Mouse (Mus musculus): ENCODE measurements around the gene Serping1. TPM values are rescaled to one million over a fixed set of nuclear protein-coding genes. Genes with fewer than 3 reads are reported as not detected.

The Serping1 gene
- total RNA-seq, 1 experiment from 2014 or later = not detected

GRCm38 (mm10) chr2:84792516-84792915 is 17.3 kb upstream of the Serping1 start:
- ATAC-seq (replicated peaks in 1 of 2; ENCODE audit: insufficient read depth in 1 of 2, low FRiP score in 2 of 2, low TSS enrichment in 1 of 2, low read depth in 1 of 2, poor library complexity in 2 of 2, severe bottlenecking in 2 of 2) = no peak

- no peak for ATAC-seq (replicated peaks in 1 of 2; ENCODE audit: insufficient read depth in 1 of 2, low FRiP score in 2 of 2, low TSS enrichment in 1 of 2, low read depth in 1 of 2, poor library complexity in 2 of 2, severe bottlenecking in 2 of 2)
These were observed 15.2 kb upstream of the Serping1 start for GRCm38 (mm10) chr2:84790418-84790817.

GRCm38 (mm10) chr2:84788316-84788715 is 13.1 kb upstream of the Serping1 start:
- no peak for ATAC-seq (replicated peaks in 1 of 2; ENCODE audit: insufficient read depth in 1 of 2, low FRiP score in 2 of 2, low TSS enrichment in 1 of 2, low read depth in 1 of 2, poor library complexity in 2 of 2, severe bottlenecking in 2 of 2)

DNA sequence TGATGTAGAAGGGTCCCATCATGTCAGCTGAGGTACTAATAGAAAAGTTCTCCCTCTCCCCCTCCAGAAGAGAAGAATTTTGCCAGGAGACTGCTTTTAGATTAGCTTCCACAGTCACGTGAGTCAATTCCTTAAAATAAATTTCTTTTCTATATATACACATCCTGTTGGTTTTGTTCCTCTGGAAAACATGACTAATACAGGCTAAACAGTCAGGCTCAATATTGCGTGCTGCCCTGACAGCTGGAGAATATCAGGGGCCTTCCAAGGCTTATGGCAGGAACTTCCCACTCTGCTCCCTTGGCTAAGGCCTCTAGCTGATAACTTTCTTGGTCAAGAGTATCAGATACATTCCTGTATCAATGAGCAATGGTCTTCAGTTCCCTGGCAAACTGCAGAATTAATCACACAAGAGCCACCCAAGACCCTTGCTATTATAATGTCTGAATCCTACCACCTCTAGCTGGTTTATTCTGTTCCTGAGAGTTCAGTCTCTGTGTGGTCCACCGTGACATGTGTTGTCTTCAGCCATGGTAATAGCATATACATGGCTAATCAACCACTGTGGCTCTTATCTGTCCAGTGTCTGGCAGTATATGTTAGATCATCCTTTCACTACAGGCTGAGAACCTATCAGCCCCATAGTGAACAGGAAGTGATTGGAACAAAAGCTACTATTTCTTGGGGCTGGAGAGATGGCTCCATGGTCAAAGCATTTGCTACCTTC is 8.8 kb upstream of the Serping1 start:
- ATAC-seq (replicated peaks in 1 of 2; ENCODE audit: insufficient read depth in 1 of 2, low FRiP score in 2 of 2, low TSS enrichment in 1 of 2, low read depth in 1 of 2, poor library complexity in 2 of 2, severe bottlenecking in 2 of 2) = no peak

GRCm38 (mm10) chr2:84783315-84783714 is 8.1 kb upstream of the Serping1 start:
- peak in 1 of 2 experiments; percentile 72; a peak in 3 of 4 replicates for ATAC-seq (replicated peaks in 1 of 2; ENCODE audit: insufficient read depth in 1 of 2, low FRiP score in 2 of 2, low TSS enrichment in 1 of 2, low read depth in 1 of 2, poor library complexity in 2 of 2, severe bottlenecking in 2 of 2)

GRCm38 (mm10) chr2:84779210-84779609 is 4.0 kb upstream of the Serping1 start:
- peak; percentile 88 for ATAC-seq (replicated peaks in 1 of 2; ENCODE audit: insufficient read depth in 1 of 2, low FRiP score in 2 of 2, low TSS enrichment in 1 of 2, low read depth in 1 of 2, poor library complexity in 2 of 2, severe bottlenecking in 2 of 2)

- no peak for ATAC-seq (replicated peaks in 1 of 2; ENCODE audit: insufficient read depth in 1 of 2, low FRiP score in 2 of 2, low TSS enrichment in 1 of 2, low read depth in 1 of 2, poor library complexity in 2 of 2, severe bottlenecking in 2 of 2)
These were observed 2.5 kb upstream of the Serping1 start for GRCm38 (mm10) chr2:84777706-84778105.

DNA sequence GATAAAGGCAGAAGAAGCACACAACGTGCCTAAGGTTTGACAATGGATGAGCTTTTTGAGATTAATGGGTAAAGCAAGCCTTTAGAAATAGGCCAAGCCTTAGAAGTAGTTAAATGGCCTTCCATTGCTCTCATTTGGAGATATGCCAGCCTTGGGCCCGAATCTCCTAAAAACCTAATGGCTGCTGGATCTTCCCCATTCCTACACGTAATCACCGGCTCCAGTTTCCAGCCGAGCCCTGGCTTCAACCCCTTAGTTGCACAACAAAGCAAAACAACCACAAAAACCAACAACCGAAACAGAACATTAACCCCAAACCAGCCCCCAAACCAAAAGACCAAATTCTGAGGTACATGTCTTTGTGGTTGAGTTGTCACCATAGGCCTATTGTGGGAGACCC is 421 bp upstream of the Serping1 start:
- no peak for ATAC-seq (replicated peaks in 1 of 2; ENCODE audit: insufficient read depth in 1 of 2, low FRiP score in 2 of 2, low TSS enrichment in 1 of 2, low read depth in 1 of 2, poor library complexity in 2 of 2, severe bottlenecking in 2 of 2)

GRCm38 (mm10) chr2:84774751-84775150 is 493 bp downstream of the Serping1 start:
- no peak for ATAC-seq (replicated peaks in 1 of 2; ENCODE audit: insufficient read depth in 1 of 2, low FRiP score in 2 of 2, low TSS enrichment in 1 of 2, low read depth in 1 of 2, poor library complexity in 2 of 2, severe bottlenecking in 2 of 2)

GRCm38 (mm10) chr2:84773195-84773594 is 2.0 kb downstream of the Serping1 start:
- ATAC-seq (replicated peaks in 1 of 2; ENCODE audit: insufficient read depth in 1 of 2, low FRiP score in 2 of 2, low TSS enrichment in 1 of 2, low read depth in 1 of 2, poor library complexity in 2 of 2, severe bottlenecking in 2 of 2) = no peak

DNA sequence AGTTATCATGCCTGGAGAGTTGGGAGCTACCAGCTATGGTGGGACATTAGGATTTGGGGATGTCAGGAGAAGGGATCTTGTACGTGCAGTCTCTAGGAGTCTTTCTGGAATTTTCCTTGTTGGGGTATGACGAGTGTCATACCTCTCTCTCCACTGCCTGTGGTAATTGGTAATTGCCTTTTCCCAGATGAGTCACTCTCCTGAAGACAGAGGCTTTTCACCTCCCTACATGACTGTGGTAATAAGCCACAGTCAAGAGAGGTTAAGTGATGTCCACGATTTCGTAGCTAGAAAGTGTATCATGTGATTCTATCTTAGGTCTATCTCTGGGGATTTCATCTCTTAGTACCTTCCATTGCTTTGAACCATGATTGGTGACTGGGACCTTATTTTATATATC is 2.8 kb downstream of the Serping1 start:
- no peak for ATAC-seq (replicated peaks in 1 of 2; ENCODE audit: insufficient read depth in 1 of 2, low FRiP score in 2 of 2, low TSS enrichment in 1 of 2, low read depth in 1 of 2, poor library complexity in 2 of 2, severe bottlenecking in 2 of 2)

- ATAC-seq (replicated peaks in 1 of 2; ENCODE audit: insufficient read depth in 1 of 2, low FRiP score in 2 of 2, low TSS enrichment in 1 of 2, low read depth in 1 of 2, poor library complexity in 2 of 2, severe bottlenecking in 2 of 2) = no peak
These were observed 4.7 kb downstream of the Serping1 start for GRCm38 (mm10) chr2:84770501-84770900.

DNA sequence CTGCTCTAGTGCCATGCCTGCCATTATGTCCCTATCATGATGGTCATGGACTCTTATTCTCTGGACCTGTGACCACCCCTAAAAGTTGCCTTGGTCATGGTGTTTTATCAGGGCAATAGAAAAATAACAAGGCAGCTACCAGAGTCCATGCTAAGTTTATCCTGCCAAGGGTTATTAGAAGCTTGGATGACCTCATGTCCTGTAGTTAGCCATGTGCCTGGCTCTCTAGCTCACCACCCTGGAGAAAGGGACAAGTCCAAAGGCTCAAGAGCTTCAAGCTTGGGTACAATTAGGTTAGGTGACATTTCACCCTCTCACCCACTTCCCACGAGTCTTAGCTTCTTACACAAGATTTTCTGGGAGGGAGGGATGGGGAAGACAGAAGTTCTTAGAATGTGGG is 12.4 kb downstream of the Serping1 start:
- no peak for ATAC-seq (replicated peaks in 1 of 2; ENCODE audit: insufficient read depth in 1 of 2, low FRiP score in 2 of 2, low TSS enrichment in 1 of 2, low read depth in 1 of 2, poor library complexity in 2 of 2, severe bottlenecking in 2 of 2)

DNA sequence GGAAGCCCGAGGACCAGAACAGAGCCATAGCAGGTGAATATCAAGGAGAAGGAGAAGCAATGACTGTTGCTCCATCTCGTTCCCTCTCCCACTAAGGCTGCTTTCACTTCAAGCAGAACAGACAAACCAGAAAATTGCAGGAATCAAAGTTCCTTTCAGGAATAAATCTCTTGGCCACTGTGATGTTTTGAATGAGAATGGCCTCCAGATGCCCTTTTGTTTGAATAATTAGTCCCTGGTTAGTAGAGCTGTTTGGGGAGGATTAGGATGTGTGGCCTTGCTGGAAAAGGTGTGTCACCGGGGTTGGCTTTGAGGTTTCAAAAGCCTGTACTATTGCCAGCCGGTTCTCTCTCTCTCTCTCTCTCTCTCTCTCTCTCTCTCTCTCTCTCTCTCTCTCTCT is 12.9 kb downstream of the Serping1 start:
- ATAC-seq (replicated peaks in 1 of 2; ENCODE audit: insufficient read depth in 1 of 2, low FRiP score in 2 of 2, low TSS enrichment in 1 of 2, low read depth in 1 of 2, poor library complexity in 2 of 2, severe bottlenecking in 2 of 2) = no peak

- ATAC-seq (replicated peaks in 1 of 2; ENCODE audit: insufficient read depth in 1 of 2, low FRiP score in 2 of 2, low TSS enrichment in 1 of 2, low read depth in 1 of 2, poor library complexity in 2 of 2, severe bottlenecking in 2 of 2) = no peak
These were observed 13.4 kb downstream of the Serping1 start for GRCm38 (mm10) chr2:84761840-84762239.

DNA sequence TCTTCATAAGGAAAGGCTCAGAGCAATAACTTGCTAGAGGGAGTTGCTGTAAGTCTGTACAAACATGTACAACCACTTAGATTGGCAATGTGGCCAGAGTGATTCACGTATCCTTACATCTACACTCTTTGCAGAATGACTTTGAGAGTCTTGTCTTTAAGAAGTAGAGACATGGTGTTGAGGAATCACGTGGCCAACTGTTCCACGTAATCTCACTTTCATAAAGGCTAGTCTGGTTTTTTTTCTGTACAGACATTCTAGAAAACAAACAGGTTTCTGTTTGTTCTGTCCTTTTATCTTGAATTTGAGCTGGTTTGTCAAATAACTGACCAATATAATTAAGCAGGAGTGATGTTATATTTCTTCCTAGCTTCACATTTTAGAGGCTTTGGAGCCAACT is 13.9 kb downstream of the Serping1 start:
- ATAC-seq (replicated peaks in 1 of 2; ENCODE audit: insufficient read depth in 1 of 2, low FRiP score in 2 of 2, low TSS enrichment in 1 of 2, low read depth in 1 of 2, poor library complexity in 2 of 2, severe bottlenecking in 2 of 2) = no peak

GRCm38 (mm10) chr2:84760777-84761176 is 14.5 kb downstream of the Serping1 start:
- no peak for ATAC-seq (replicated peaks in 1 of 2; ENCODE audit: insufficient read depth in 1 of 2, low FRiP score in 2 of 2, low TSS enrichment in 1 of 2, low read depth in 1 of 2, poor library complexity in 2 of 2, severe bottlenecking in 2 of 2)

DNA sequence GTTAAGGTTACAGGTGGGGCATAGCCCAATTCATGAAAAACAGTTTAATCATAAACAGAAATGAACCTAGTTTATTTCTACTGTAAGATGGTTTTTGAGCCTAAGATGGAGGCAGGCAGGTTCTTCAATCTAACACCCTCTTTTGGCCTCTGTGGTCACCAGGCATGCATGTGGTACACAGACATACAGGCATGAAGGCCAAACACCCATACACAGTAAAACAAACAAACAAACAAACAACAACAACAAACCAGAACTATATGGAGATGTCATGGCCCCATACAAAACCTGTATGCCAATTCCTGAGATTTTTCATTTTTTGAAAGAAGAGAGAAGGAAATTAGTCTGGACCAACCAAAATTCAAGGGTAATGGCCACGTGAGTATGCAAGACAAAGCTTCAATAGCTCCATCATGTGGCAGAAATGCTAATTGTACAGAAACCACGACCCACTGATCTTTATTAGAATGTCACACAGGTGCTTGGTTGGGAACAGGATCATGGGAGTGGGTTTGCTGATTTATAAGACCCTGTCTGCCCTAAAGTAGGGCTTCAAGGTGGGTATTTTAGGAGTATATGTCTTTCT is 16.6 kb downstream of the Serping1 start:
- ATAC-seq (replicated peaks in 1 of 2; ENCODE audit: insufficient read depth in 1 of 2, low FRiP score in 2 of 2, low TSS enrichment in 1 of 2, low read depth in 1 of 2, poor library complexity in 2 of 2, severe bottlenecking in 2 of 2) = peak; percentile 88 to 91
